In the genomic region with DNA sequence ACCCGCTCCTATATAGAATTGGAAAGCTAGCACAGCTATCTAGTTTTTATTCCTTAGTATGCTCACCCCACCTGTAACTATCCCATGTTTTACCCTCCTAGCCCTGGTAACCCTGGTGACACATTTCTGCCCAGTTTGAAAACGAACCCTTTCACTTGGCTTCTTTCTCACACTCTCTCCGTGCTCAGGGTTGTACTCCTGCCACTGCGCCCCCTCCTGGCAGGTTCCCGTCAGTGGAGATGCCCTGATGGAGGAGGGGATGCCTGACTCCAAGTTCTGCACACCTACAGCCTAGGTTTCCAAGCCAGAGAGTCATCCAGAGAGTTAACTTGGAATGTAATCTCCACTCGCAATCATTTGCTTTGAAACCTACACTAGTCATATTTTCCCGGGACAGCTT, we compare ENCODE assay signal across 9 mouse cellular contexts. TPM values are rescaled to one million over a fixed set of nuclear protein-coding genes. Genes with fewer than 3 reads are reported as not detected.
A peak's percentile ranks its signal among the peaks of the same experiment; 100 is the strongest.
DNase-seq lines count a peak whose midpoint lies in the region; ATAC-seq and TF ChIP-seq lines count a peak whose summit lies in the region.
"Had no signal": no experiment of that assay in that cellular context is flagged by ENCODE, and none has a peak within 500 bp of the region (broad histone marks: within the 10 kb centered on the region; RNA-seq: fewer than 3 reads in every experiment).

No protein-coding gene starts in this region.

- H3K9ac ChIP-seq in liver, embryonic 12.5 days: no peak overlapping the region
- H3K9ac ChIP-seq: limb, embryonic 15.5 days had no signal

- no peak for TF ChIP-seq POLR2A in cortical plate, adult 2 months (IDR thresholded peaks at IDR 0.05; ENCODE audit: extremely low read depth, insufficient read depth, low read length)

- no peaks in the 10 kb centered on the region for H3K4me1 ChIP-seq in liver, embryonic 12.5 days
- H3K4me1 ChIP-seq in cortical plate, adult 2 months (ENCODE audit: control insufficient read depth, insufficient read depth, low read length): peaks cover 4% of the 10 kb centered on the region; the same call in 1 of the 2 replicates

- no peaks in the 10 kb centered on the region for H3K27me3 ChIP-seq in liver, embryonic 12.5 days (replicated peaks)
- H3K27me3 ChIP-seq: limb, embryonic 15.5 days had no signal

- H3K9me3 ChIP-seq in liver, embryonic 12.5 days (replicated peaks): no peaks in the 10 kb centered on the region
- H3K9me3 ChIP-seq: limb, embryonic 15.5 days had no signal

- H3K36me3 ChIP-seq in liver, embryonic 12.5 days: no peaks in the 10 kb centered on the region

- H3K4me3 ChIP-seq in liver, embryonic 12.5 days: no peak overlapping the region
- no peak overlapping the region for H3K4me3 ChIP-seq in cortical plate, adult 2 months (ENCODE audit: insufficient read depth, low read length)
- H3K4me3 ChIP-seq: limb, embryonic 15.5 days had no signal

- no peak overlapping the region for H3K4me2 ChIP-seq in liver, embryonic 12.5 days
- H3K4me2 ChIP-seq: limb, embryonic 15.5 days had no signal

- TF ChIP-seq CTCF in cortical plate, adult 2 months (IDR thresholded peaks at IDR 0.05; ENCODE audit: extremely low read depth, insufficient read depth, low read length): peak; percentile 25; the same call in 1 of the 2 replicates

- H3K27ac ChIP-seq in liver, embryonic 12.5 days: no peak overlapping the region
- no peak overlapping the region for H3K27ac ChIP-seq in cortical plate, adult 2 months (ENCODE audit: insufficient read depth, low read length)
- H3K27ac ChIP-seq: limb, embryonic 15.5 days had no signal

- ATAC-seq in liver, embryonic 12.5 days: no peak

- WGBS in liver, embryonic 12.5 days (ENCODE audit: insufficient replicate concordance): 43% methylated on average over 7 of the region's 7 CpGs

- peak; percentile 55 to 66 for DNase-seq in cerebellum, postnatal 10 days
- DNase-seq in cerebellum, adult 11 months: no peak
- peak; percentile 19 for DNase-seq in liver
- peak; percentile 65 for DNase-seq in naive thymus-derived CD4-positive, alpha-beta T cell, adult 2 months (ENCODE audit: low read depth)
- no peak for DNase-seq in urinary bladder, adult 2 months (ENCODE audit: low spot score)
- DNase-seq in left cerebral cortex, adult 18-20 months (ENCODE audit: low spot score in 2 of 2): no peak

RNA-seq across cellular contexts. Expression of gene Lca5, which starts 7.3 kb away (rescaled TPM):
- polyA plus RNA-seq in liver, embryonic 12.5 days (2016; fragmentation: Nextera tagmentation; extraction: Ambion mirVana): 2.5 and 3.2 TPM in 2 replicates
- polyA plus RNA-seq in cortical plate, adult 2 months (2012; rRNA removed): 8.1 and 9.1 TPM in 2 replicates
- polyA plus RNA-seq in urinary bladder, adult 2 months (2012; rRNA removed): 4.8 and 5.2 TPM in 2 replicates
- total RNA-seq in left cerebral cortex, adult 18-20 months (2021): 10 to 100 TPM; 13.4 to 18.6 TPM

Comparison
In these comparisons a context has a peak if more than half of its experiments do, and no peak if none do; other contexts are left out.
1. DNase-seq: peak in cerebellum, postnatal 10 days (2 of 2), liver (single experiment) and naive thymus-derived CD4-positive, alpha-beta T cell, adult 2 months (single experiment); none in cerebellum, adult 11 months (single experiment), urinary bladder, adult 2 months (single experiment) and left cerebral cortex, adult 18-20 months (0 of 2).